Mouse (Mus musculus) heart, postnatal 25 days (tissue): Measurements from ENCODE around the gene Bnip1. TPM values are rescaled to one million over a fixed set of nuclear protein-coding genes. Genes with fewer than 3 reads are reported as not detected.

Experiments used
- DNase-seq: peaks from one replicate; pipeline ENCODE4 v3.0.0; 2022; ENCODE audit warnings: low spot score
- intact Hi-C: fragments of 180-260 bp; cut with DNase I; formaldehyde crosslinking; loops from one replicate; pipeline ENCODE4 v1.15.1; 2025
- total RNA-seq, 2 experiments: library from RNA; stranded (reverse); gene quantifications; 2 replicates each; pipeline ENCODE4 v1.2.3; 2021

Bnip1 gene
- total RNA-seq, result 10 to 100 TPM; 26.3 to 28.3 TPM

DNA sequence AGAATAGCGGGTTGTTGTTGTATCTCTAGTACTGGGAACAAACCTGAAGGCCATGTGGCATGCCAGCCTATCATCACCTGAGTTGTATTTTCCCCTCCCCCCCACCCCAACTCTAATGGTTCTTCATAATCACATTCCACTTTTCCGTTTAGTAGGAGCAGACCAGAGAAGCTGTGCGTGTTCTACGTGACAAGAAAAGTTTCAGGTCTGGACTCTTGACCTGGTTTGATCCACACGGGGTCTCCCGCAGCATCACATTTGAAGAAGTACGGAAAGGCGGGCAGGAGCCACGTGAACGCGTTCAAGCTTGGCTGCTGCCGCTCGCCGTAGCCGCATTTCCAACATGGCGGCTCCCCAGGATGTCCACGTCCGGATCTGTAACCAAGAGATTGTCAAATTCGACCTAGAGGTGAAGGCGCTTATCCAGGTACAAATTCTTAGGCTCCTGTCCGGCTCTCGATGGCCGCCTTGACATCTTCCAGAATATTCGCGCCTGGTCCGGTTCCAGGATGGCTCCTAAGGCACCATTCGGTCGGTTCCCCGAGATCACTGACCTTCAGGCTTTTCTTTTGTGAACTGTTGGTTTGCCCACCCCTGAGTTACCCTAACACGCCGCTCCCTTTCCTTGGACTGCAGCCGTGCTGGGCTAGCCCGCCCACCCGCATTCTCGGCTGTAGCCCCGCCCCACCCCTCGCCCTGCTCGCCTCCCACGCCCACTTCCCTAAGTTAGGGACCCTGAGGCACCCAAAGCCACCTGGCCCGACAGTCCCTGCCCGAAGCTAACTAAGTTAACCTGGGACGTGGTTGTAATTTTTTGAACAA lies at the start of gene Bnip1:
Gene Bnip1 (plus strand): TSS at position 317 of the 822 bp plus-strand sequence.
- DNase-seq, result peak; percentile 37
- intact Hi-C loops, result loop anchor here (5.0 kb wide), 2 partner anchors 119 to 319 kb away; partner anchors contain the start of gene Atp6v0e

- intact Hi-C loops, result no loop called here
These were observed 38.3 kb upstream of the Bnip1 start for GRCm38 (mm10) chr17:26742581-26742980.

GRCm38 (mm10) chr17:26743294-26743693 lies 37.6 kb upstream of the Bnip1 start:
- intact Hi-C loops, result no loop called here
- DNase-seq, result no peak

More at GRCm38 (mm10) chr17:26742581-26742980, 38.3 kb upstream of the Bnip1 start:
- DNase-seq, result no peak

DNA sequence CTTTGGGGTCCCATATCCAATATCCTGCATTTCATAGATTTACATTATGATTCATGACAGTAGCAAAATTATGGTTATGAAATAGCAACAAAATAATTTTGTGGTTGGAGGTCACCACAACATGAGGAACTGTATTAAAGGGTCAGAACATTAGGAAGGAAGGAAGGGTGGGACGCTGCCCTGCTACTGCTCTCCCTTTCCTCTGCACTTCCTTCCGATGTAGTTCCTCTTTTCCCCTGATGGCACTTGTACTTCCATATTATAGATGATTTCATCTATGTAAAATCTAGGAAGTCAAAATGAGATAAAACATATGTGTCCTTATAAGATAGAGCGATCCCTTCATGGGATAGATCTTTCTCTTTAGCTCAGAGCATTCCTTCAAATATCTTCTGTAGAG lies 30.9 kb upstream of the Bnip1 start:
- no peak for DNase-seq
- intact Hi-C loops, result no loop called here

- intact Hi-C loops, result no loop called here
- no peak for DNase-seq
These were observed 28.6 kb upstream of the Bnip1 start for GRCm38 (mm10) chr17:26752297-26752696.

DNA sequence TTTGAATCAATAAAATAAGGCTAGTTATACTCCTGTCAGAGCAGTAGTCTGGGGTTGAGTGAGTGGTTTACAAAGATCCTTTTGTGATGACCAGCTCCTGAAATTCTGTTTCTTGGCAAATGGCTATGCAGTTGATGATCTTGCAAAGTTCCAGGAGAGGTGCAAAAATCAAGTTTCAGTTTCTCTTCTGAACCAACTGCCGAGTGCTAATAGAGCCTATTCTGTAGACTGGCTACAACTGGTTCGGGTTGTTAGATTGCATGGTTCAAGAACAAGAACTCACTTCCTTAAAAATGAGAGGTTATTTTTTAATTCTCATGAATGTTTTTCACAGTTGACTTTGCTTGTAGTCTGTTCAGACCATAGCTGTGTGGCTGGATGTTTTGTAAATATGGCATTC lies 27.4 kb upstream of the Bnip1 start:
- no peak for DNase-seq
- intact Hi-C loops, result no loop called here

- intact Hi-C loops, result no loop called here
- no peak for DNase-seq
These were observed 13.6 kb upstream of the Bnip1 start for GRCm38 (mm10) chr17:26767100-26767753.

GRCm38 (mm10) chr17:26767754-26768124 lies 13.1 kb upstream of the Bnip1 start:
- intact Hi-C loops, result no loop called here
- no peak for DNase-seq

GRCm38 (mm10) chr17:26776211-26776610 lies 4.7 kb upstream of the Bnip1 start:
- no peak for DNase-seq
- intact Hi-C loops, result no loop called here

- intact Hi-C loops, result no loop called here
- DNase-seq, result no peak
These were observed 2.9 kb upstream of the Bnip1 start for GRCm38 (mm10) chr17:26778001-26778400.

DNA sequence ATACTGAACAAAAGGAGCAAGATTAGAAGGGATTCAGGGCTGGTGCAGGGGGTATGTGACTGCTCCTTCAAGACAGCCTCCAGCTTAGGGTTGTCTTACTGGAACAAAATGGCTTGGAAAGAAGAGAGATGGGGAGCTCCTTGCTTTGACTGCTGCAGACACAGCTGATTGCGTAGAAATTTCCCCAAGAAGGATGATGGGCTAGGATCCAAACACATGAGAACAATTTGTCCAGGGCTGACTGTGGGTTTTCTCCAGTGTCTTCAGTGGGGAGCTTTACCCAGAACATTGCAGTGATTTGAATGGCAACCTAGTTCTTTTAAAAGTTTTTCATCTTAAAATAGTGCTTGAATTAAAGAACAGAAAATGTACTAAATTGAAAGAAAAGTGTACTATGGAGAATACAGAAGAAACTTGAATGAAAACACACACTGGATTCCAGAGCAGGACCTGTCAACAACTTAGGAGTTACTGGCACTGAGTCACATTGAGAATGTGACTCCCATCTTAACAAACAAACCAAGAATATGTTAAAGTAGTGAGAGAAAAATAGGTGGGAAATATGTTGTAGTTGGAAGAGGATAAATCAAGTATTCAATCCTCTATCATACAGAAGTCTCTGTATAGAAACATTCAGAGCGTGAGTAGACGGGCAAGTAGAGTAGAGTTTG lies 2.3 kb upstream of the Bnip1 start:
- DNase-seq, result no peak
- intact Hi-C loops, result no loop called here

DNA sequence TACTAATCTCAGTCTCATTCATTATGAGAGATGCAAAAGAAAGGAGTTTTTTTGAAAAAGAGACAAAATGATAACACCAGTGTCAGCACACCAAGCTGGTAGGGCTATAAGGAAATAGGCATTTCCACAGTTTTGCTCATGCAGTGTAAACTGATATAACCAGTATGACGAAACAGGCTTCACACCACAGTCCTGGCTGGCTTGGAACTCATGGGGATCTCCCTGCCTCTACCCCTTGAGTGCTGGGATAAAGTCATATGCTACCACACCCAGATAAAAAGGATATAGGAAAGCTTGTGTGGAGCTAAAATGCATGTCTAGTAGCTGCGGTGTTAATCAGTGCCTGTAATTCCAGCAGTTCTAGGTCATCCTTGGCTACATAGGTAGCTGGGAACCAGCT lies 1.4 kb upstream of the Bnip1 start:
- DNase-seq, result no peak
- intact Hi-C loops, result no loop called here

DNA sequence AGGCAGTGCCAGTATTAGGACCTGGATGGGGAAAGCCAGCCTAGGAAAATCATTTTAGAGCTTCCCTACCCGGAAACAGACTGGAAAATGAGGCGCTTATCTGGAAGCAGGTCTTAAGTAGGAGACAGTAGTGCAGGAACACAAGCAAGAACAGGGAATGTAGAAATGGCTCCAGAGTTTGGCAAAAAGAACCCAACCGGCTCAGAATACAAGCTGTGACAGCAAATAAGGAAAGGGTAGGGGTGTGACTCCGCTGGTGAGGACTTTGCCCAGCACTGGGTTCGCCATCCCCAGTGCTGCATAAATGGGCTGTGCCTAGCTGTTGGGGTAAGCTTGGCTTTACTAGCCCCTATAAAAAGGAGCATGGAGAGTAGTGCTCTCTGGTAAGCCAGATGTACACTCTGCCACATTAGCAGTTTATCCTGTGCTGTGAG lies 761 bp downstream of the Bnip1 start:
- intact Hi-C loops, result loop anchor here (5.0 kb wide), 2 partner anchors 119 to 319 kb away; partner anchors contain the start of gene Atp6v0e
- DNase-seq, result no peak

- no peak for DNase-seq
- intact Hi-C loops, result loop anchor here (5.0 kb wide), 2 partner anchors 122 to 322 kb away; partner anchors contain the start of gene Atp6v0e
These were observed 3.7 kb downstream of the Bnip1 start for GRCm38 (mm10) chr17:26784525-26784924.

DNA sequence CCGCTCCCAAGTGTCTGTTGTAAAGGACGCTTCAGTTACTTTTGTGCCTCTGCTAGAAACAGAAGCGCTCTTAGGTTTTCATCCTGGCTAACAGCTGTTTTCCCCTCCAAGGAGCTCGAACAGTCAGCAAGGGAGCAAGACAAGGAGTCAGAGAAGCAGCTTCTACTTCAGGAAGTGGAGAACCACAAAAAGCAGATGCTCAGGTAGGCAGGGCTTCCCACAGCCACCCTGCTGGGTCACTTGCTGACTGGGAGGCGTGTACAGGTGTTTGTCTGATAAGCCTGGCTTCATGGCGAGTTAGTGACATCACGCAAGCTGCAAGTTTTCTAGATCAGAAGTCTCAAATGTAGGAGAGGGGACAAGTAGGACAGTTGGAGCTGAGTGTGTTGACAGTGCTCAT lies 5.7 kb downstream of the Bnip1 start:
- no peak for DNase-seq
- intact Hi-C loops, result no loop called here

GRCm38 (mm10) chr17:26788986-26789385 lies 8.1 kb downstream of the Bnip1 start:
- intact Hi-C loops, result no loop called here
- no peak for DNase-seq

DNA sequence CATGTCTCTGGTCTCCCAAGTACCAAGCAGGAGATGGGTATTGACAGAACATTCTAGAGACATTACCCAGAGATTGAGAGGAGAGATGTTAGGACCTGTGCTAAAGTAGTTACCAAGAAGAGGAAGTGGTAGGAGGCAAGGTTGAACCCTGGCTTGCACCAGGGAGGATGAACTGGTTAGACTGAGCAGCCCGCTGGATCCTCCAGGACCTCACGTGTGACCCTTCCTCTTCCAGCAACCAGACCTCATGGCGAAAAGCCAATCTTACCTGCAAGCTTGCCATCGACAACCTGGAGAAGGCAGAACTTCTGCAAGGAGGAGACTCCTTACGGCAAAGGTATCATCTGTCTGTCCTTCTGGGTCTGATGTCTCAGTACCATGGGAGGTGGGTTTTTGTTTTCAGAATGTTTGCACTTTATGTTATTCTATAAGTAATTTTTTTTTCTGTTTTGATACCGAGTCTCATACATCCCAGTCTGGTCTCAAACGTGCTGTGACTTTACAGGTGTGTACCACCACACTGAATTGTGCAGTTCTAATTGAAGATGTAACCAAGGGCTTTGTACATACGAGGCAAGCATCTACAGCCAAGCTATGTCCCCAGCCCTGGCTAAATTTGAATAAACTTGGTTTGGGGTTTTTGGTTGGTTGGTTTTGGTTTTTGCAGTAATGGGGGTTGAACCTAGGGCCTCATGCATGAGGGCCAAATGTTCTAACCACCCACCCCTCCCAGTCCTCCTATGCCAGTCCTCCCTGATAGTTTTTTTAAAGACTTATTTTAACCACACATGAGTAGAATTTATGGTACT lies 8.8 kb downstream of the Bnip1 start:
- DNase-seq, result no peak
- intact Hi-C loops, result no loop called here

DNA sequence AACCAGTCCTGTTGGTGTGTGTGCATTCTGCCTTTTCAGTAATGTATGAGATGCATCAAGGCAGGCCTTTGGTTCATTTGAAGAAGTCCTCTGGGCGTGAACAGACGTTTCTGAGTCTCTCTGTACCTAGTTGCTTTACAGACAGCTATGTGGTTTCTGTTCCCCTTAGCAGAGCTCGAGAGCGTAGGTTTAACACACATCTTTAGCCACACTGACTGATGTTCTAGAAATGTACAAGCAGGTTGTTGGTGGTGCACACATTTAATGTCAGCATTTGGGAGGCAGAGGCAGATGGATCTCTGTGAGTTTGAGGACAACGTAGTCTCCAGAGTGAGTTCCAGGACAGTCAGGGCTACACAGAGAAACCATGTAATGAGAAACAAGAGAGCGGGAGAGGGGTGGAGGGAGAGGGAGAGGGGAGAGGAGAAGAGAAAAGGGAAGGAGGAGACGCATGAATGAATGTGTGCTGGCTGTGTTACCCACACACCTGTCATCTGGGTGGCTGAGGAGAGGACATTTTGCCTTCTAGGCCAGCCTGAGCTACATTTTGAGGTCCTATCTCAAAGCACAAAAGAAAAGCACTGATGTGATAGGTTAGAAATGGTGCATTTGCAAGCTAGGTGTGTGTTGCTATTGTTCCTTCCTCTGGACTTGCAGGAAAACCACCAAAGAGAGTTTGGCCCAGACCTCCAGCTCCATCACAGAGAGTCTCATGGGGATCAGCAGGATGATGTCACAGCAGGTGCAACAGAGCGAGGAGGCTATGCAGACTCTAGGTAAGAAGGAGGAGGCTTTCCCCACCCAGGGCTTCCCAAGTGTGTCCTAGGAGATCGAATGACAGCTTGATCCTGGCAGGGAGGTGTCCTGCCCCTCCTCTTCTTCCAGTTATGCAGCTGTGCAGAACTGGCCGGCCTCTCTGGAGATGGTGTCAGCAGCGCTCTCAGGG lies 9.7 kb downstream of the Bnip1 start:
- intact Hi-C loops, result no loop called here

DNA sequence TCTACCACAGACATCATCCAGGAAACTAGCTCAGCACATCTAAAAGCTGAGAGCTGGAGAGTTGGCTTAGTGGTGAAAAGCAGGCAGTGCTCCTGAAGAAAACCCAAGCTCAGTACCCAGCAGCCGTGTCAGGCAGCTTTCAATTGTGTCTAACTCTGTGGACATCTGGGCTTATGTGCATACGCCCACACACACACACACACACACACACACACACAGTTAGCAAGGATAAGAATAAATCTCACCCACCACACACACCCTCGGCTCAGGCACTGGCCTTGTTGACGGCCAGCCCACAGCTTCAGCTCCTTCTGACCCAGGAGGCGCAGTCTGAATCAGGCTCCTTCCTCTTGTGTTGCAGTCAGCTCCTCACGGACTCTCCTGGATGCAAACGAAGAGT lies 10.7 kb downstream of the Bnip1 start:
- DNase-seq, result no peak
- intact Hi-C loops, result no loop called here

More for the DNA sequence above, 9.7 kb downstream of the Bnip1 start:
- DNase-seq, result no peak
